Mouse (Mus musculus) layer of hippocampus, postnatal 10 days (tissue): ENCODE measurements around the gene Galr3. TPM values are rescaled to one million over a fixed set of nuclear protein-coding genes. Genes with fewer than 3 reads are reported as not detected.
A peak's percentile ranks its signal among the peaks of the same experiment; 100 is the strongest.

ENCODE experiments used
- DNase-seq, 2 experiments: peaks; one replicate each; pipeline ENCODE4 v3.0.0; 2021; ENCODE audit warnings: low spot score in 2 of 2
- total RNA-seq, 2 experiments: library from RNA; stranded (reverse); gene quantifications; 2 replicates each; pipeline ENCODE4 v1.2.3; 2021

The Galr3 gene
- total RNA-seq, 2 experiments from 2014 or later = 0.33 to 0.48 TPM

DNA sequence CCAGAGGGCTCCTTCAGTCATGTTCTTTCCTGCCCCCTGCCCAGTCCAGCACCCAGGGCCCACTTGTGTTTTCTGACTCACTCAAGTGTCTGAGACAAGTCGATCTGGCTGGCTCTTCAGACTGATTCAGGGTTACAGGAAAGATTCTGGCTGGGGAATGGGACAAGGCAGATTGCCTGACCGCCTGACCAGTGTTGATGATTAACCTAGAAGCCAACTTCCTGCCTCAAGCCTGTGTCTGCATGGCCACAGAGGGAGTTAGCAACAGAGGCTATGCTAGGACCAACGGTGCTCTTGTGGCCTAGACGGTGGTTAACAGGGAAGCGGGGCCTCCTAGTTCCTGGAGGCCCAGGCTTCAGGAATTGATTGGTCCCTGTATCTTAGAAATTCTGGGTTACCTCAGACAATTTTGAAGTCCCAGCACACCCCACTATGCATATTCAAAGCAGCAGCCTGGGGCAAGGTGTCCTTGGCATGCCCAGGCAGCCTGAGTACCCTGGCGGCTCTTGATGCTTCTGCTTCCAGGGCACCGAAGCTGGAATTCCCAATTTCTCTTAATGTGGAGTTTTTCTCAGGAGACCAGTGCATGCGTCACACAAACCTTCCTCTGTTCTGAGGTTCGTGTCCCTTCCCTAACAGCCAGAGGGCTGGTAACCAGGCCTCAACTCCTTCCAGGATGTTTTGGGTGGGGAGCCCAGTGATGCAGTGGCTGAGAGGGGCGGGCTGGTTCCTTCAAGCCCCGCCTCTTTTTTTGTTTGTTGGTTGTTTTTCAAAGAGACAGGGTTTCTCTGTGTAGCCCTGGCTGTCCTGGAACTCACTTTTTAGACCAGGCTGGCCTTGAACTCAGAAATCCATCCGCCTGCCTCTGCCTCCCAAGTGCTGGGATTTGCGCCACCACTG lies 10.0 kb downstream of the Galr3 start:
- no peak for DNase-seq

DNA sequence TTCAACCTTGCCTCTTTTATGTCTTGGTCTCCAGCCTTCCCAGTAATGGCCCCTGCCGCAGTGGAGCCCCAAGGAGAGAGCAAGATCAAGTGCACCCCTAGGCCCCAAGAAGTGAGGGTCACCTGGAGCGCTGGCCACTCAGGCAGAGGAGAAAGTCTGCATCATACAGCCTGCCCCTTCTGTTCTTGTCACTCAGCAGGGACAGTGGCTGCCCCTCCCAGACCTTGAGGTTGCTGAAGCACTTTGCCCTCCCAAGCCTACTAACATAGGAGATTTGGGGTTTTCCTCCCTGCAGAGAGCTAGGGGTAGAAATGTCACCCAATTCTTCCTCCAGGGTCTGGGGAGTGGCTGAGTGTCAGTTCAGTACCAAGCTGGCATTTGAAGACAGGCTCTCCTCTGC lies 10.7 kb downstream of the Galr3 start:
- no peak for DNase-seq

DNA sequence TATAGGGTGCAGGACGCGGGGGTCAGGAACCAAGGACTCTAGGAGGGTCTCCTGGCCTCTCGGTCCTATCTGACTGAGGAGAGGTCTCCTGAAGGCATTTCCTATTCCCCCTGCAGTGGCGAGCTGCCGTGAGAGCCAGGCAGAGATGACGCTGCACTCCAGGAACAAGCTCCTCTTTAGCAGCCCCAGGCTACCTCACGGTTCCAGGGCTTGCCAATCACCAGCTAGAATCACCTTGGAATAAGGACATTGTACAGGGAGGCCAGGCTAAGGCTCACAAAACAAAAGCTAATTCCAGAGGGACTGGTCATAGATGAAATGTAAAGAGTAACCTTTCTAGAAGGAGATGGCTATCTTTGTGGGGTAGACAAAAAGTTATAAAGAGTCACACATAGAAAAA lies 14.9 kb downstream of the Galr3 start:
- no peak for DNase-seq

DNA sequence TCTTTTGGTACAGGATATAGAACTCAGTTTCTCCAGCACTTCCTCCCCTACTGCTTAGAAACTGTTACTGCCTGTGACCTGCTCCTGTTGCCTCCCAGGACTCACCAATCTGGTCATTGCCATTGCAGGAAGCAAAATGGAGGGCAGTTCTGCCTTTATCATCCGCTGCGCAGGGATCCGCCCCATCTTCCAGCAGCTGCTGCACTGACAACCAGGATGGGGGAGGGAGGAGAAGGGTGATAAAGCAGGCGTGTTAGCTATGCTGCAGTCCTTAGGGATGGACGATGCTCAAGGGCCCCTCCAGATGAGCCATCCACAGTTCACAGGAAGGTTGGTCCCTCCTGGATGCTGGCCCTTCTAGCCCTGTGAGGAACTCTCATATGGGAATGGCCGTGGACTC lies 16.2 kb downstream of the Galr3 start:
- no peak for DNase-seq

DNA sequence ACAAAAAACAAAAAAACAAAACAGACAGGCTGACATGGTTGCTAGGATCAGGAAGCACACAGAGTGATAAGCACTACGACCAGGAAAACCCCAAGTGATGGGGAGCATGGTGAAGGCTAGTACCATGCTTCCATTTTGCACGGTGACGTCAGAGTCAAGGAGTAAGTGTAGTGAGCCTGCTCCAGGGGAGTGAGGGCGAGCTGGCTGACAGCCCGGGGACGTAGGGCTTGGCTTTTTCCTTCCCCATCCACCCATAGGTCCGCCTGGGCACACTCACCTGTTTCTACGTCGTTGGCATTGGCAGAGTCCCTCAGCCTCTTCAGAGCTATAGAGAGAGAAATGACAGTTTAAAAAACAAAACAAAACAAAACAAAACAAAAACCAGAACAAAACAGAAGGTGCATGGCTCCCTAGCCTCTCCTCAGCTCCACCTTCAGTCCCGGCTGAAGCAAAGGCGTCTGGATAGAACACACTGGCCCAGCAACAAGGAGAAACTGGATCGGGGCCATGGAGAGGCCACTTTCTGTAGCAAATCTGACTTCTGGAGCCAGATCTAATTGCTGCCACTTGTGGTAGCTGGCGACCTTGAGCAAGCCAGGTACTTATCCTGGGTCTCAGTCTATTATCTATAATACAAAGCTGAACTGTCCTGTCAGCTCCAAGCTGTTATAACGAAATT lies 19.3 kb downstream of the Galr3 start:
- DNase-seq = no peak

DNA sequence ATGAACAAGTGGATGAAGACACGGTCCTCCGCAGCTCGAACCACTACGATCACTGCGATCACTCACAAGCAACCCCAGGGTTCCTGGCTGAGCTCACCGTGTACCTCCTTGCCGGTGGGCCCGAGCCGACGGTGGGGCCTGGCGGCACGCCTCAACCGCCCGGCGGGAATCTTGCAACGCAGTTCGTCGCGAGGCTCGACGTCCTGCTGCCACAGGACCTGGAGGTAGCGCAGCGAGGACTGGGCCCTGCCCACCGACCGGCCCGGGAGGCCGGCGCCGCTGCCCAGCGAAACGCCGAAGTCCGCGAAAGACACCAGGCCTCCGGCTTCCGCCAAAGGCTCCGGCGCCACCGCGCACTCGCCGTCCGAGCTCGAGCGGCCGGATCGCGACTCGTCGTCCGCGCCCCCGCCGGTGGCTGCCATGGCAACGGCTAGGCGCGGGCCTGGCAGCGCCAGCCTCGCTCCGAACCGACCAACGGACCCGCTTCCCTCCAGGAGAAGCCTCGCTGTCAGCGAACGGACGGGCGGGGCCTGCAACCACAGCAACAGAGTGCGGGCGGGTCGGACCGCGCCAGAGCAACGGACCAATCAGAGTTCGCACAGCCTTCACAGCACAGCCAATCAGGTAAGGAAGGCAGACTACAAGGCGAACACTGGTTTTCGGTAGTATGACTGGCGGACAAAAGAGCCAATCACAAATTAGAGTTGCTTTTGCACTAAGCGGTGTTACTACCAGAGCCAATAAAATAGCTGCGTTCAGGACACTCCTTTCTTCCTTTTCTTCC lies 20.9 kb downstream of the Galr3 start, which contains the start of gene Ankrd54:
Gene Ankrd54 (minus strand): TSS at position 518 of the 784 bp plus-strand sequence.
- DNase-seq = peak; percentile 96

DNA sequence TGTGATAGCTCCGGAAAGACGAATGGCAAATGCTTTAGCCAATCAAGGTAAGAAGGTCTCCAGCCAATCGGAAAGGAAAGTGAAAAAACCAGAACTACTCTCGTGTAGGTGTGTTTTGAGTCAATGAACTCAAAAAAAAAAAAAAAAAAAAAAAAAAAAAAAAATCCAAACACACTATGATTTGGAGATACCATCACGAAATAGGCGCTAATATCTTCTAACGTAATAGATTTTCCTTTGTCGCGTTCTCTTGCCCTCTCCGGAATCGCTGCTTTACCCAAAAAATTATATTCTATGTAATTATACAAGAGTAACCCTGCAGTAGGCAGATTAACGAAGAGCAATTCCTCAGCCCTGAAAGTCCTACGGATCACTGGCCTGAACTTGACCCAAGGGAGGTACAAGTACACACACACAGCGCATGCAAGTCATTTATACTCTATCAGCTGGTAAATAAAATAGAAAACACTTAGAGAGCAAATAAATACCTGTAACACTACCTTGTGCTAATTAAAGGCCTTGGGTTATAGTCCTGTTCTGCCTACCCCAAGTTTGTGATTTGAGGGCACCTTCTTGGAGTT lies 21.6 kb downstream of the Galr3 start:
- no peak for DNase-seq

DNA sequence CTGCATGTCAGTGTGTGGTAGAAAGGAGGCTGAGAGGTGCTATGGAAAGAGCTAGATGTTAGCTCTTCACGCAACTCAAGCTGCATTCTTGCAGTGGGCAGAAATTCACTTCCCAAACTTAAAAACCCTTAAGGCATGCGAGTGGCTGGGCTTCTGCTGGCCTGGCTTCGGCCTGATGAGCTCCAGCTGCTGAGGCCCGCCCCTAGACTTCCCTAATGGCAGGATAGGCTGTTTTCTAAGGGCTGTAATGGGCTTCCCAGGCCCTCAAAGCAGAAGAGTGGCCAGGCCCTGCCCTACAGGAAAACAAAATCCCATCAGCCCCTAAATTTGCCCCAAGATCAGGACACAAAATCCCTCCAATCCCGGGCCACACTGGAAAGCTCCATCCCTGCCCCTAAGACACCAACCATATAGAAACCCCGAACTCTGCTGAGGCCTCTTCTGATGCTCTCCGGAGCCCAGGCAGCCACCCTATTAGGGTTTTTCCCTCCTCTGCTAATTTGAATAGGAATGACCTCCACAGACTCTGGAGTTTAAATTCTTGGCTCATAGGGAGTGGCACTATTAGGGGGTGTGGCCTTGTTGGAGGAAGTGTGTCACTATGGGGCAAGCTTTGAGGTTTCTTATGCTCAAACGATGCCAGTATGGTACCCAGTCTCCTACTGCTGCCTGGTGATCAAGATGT lies 23.5 kb downstream of the Galr3 start:
- no peak for DNase-seq

DNA sequence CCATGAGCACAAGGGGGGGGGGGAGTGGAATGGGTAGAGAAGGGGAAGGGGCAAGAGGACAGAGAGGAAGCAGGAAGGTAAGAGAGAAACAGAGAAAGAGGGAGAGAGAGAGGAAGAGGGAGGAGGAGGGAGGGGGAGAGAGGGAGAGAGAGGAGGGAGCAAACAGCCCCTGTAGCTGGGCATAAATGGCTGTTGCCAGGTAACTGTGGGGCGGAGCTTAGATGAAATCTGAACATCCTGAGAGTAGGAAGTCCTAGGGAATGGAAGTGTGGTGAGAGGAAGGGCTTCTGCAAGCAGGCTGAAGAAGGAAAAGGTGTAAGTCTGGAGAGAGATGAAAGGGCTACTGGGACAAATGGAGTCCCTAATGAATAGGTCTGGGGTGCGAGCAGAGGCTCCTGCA lies 24.6 kb downstream of the Galr3 start:
- no peak for DNase-seq

DNA sequence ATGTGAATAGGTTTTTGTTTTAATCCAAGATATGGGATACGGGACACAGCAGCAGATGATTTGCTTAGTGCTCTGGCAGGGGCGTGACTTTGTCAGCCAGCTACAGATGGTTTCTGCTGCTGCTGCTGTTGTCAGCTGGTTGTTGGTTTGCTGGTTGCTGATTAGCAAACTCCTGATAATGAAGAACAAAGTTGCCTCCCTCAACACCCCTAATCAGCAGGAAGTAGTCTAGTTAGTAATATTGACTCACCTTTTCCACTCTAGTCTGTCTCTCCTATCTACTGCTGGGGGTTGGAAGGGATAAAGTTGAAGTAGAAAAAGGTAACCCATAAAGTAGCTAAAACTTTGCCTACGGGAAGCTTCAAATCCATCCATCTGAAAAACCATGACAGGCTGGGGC lies 25.9 kb downstream of the Galr3 start:
- no peak for DNase-seq

DNA sequence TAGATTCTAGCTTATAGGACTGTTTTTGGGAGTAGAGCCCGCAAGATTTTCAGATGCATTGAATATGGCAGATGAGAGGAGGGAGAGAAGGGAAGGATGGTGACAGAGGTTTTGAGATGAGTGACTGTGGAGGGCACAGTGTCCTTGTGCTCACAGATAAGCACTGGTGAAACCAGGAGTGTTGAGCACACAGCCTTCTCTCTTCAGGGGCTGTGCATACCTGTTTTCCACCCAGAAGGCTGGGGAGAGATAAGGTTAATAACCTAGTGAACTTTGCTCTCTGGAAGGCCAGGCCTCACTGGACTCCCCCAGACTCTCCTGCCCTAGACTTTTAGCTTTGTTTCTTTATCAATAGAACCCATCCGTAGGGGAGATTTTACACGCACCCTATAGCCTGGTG lies 26.7 kb downstream of the Galr3 start:
- DNase-seq = no peak

DNA sequence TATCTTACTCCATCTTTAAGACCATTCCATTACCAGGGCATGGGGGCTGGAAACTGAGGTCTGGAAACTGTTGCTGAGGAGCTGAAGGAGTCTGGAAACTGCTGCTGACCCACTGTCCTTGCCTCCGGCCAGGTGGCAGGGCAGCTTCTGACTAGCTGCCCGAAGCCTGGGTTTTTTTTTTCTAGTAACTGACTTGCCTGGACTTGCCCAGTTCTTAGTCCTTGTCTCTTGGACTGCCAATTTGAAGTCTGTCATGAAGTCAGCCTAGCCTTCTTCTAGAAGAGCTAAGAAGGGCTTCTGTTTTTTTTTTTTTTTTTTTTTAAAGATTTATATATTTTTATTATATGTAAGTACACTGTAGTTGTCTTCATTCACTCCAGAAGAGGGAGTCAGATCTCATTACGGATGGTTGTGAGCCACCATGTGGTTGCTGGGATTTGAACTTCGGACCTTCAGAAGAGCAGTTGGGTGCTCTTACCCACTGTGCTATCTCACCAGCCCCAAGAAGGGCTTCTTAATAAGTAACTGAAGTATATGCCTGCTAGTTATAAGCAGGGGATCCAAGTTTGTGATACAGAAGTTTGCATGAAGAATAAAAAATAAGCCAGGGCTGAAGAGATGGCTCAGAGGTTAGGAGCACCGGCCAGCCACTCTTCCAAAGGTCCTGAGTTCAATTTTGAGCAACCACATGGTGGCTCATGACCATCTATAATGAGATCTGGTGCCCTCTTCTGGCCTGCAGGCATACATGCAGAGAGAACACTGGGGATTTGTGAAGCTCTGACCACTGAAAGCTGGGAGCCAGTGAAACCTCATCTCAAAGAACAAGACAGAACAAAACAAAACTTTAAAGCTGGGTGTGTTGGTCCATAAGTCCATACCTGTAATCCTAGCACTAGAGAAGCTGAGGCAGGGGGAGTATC lies 29.7 kb downstream of the Galr3 start:
- no peak for DNase-seq

DNA sequence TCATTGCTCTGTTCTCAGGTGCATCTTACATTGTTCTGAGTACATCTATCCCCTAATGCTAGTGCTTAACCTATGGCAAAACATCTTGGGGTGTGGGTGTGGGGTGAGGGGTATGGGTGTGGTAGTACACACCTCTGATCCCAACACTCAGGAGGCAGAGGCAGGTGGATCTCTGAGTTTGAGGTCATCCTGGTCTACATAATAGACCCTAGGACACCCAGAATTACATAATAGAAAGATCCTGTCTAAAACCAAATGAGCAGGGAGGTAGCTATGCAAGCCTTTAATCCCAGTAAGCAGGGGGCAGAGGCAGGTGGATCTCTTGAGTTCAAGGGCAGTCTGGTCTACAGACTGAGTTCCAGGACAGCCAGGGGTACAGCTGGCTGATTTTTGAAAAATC lies 32.1 kb downstream of the Galr3 start:
- no peak for DNase-seq

DNA sequence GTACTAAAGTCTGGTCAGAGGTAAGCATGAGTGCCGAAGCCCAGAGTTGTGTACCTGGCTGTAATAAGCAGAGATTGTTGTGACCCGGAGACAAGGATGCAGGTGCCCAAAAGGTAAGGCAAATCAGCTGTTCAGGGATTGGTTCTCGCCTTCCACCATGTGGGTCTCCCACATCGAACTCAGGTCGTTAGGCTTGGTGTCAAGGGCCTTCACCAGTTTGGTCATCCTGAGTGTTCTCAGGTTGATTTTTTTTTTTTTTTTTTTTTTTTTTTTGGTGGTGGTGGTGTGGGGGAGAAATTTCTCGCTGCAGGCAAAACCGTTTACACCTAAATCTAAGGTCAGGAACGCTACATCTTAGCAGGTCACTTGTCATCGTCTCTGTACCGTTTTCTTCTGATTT lies 32.8 kb downstream of the Galr3 start:
- DNase-seq = no peak

DNA sequence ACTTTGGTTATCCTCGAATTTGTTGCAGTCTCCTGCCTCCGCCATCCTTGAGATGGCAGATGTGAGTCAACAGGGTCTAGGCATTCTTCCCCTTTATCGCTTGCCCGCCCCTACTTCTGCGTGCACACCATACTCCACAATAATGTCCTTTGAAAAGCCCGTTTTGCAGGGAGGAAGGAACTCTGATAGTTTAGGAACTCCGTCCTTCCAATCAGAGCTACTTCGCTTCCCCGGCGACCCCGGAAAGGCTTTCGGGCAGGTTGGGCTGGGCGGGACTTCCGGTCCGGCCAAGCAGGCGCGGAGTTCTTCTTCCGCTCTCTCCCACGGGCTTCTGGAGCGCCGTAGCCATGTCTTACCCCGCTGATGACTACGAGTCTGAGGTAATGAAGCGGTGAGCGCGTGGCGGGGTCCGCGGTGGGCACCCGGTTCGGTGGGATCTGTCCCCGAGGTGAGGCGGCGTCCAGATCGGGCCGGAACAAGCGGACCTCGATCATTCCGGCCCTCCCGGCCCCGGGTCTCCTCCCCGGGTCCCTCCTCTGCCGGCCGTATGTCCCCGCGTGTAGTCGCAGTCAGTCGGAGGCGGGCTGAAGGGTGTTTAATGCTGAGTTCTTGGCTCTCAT lies 33.3 kb downstream of the Galr3 start, which contains the start of gene Eif3l:
Gene Eif3l (plus strand): TSS at position 267 of the 620 bp plus-strand sequence.
- peak; percentile 81 to 86 for DNase-seq

DNA sequence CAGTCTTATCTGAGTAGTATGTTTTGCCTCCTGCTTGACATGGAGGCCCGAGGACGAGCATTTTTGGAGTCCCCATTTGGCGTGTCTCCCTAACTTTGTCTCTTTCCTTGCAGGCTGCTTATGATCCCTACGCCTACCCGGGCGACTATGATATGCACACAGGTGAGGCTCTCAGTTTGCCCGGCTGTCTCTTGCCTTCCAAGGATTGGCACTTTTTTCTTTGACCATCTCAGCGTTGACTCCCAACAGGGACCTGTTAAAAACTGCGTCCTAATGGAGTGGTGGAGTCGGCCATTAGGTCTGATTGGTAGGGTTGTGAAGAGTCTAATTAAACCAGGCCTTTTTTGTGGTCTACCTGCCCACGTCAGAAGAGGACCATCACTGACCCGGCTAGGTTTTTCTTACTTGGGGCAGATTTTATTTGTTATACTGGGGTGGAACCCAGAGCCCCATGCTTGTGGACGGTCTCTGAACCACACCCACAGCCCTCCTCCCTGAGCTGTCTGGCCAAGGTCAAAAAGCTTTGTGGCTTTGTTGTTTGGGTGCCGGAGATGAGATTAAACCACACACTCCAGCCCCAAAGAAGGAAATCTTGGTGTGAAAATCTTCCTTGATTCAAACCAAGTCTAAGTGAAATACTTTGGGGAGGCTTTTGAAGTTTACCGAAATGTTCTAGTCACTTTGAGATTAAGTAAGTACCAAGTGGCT lies 34.1 kb downstream of the Galr3 start:
- no peak for DNase-seq

DNA sequence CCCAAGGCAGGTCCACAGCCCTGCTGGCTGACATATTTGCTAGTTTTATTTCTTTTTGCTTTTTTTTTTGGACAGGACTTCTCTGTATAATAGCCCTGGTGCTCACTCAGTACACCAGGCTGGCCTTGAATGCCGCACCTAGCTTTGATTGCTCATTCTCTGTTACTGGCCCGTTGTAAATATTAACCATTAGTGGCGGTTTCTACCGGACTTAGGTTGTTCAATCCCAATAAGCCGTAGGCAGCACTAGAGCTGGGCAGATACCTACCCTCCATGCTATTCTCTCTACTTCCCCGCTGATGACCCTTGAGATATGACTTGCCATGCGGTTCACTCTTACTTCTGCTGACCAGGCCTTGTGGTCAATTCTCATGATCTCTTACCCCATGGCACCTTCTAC lies 37.9 kb downstream of the Galr3 start:
- no peak for DNase-seq

DNA sequence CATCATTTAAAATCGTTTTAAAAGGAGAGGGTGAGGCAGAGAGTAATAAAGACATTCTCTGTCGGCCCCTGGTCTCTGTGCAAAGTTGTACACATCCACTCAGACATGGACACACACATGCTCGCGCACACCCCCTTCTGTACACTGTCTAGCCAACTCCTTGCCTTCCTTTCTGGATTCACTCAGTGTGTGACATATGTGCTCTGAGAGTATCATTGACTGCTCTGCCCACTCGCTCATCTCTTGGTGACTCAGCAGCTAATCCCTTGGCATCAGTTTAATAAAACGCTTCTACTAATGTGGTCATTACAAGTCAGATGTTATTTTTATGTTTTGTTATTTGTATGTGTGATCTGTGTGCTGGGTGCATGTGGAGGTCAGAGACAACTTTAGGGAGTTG lies 50.6 kb downstream of the Galr3 start:
- DNase-seq = no peak
